Mouse (Mus musculus) kidney, postnatal 4 days (tissue): ENCODE results near the gene Tmem223.

ENCODE experiments used
- DNase-seq, 2 experiments: peaks; one replicate each; pipeline ENCODE4 v3.0.0; 2021; ENCODE audit warnings: mixed read lengths in 2 of 2

Gene Tmem223

DNA sequence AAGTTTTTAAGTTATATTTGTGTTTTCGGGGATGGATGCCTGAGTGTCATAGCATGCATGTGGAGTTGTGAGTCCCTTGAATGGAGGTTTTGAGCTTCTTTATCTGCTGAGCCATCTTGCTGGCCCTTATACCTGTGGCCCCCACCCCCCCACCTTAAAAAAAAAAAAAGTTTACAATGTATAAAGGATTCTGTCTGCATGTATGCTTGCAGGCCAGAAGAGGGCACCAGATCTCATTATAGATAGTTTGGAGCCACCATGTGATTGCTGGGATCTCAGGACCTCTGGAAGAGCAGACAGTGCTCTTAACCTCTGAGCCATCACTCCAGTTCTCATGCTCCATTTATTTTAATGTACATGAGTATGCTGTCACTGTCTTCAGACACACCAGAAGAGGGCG lies 23.4 kb upstream of the Tmem223 start:
- DNase-seq = no peak

DNA sequence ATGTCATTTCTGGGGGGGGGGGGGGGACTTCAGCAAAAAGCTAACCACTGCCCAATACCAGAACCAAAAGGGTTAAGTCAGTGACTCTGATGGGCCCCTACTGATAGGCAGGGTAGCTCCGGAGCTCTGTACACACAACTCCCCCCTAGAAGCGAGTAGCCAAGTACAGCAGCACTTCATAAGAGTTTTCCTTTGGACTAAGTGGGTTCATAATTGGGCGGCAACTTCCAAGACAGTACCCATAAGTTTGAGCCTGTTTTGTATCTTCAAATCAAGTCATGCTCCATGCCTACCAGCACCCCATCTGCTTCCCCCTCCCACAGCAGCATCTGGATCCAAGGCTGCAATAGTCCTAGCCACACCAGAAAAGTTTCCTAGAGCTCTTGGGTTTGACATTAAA lies 15.1 kb upstream of the Tmem223 start:
- DNase-seq = no peak

GRCm38 (mm10) chr19:8756635-8757387 lies 14.0 kb upstream of the Tmem223 start, which contains the start of gene Nxf1:
Gene Nxf1 (plus strand): TSS chr19:8757073.
- peak; percentile 97 to 98 for DNase-seq

- no peak for DNase-seq
Observed at GRCm38 (mm10) chr19:8757471-8757998, 13.3 kb upstream of the Tmem223 start.

DNA sequence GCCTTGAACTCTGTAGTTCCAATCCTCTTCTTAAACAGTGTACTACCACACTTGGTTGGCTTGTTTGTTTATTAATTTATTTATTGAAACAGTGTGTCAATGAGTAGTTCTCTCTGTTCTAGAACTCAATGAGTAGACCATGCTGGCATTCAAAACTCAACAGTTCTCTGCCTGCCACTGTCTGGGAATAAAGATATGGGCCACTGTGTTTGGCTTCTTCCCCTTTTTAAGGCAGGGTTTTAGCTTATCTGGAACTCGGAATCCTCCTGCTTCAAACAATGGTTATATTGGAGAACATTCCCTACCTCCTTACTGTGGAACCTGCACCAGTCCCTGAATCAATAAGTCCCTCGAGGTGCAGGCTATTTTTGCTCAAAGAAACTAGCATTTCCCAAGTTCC lies 11.9 kb upstream of the Tmem223 start:
- no peak for DNase-seq

GRCm38 (mm10) chr19:8760757-8761156 lies 10.0 kb upstream of the Tmem223 start:
- DNase-seq = no peak

DNA sequence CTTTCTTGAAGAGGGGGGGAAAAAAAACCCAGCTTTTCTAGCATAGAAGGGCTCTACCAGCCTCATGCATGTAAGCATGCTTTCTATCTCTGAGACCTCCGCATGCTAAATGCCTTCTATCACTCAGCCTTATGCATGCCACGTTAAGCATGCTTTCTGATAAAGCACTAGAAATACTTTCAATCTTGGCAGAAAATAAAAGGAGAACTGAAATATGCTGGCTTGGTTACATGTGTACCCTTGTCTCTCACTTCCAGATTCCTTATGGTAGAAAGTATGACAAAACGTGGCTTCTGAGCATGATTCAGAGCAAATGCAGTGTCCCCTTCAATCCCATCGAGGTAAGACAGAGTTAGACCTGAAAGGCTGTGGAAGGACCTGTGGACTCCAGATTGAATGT lies 7.5 kb upstream of the Tmem223 start:
- no peak for DNase-seq

- no peak for DNase-seq
Observed at GRCm38 (mm10) chr19:8765562-8765961, 5.2 kb upstream of the Tmem223 start.

- DNase-seq = no peak
Observed at GRCm38 (mm10) chr19:8772996-8773395, 2.2 kb downstream of the Tmem223 start.

DNA sequence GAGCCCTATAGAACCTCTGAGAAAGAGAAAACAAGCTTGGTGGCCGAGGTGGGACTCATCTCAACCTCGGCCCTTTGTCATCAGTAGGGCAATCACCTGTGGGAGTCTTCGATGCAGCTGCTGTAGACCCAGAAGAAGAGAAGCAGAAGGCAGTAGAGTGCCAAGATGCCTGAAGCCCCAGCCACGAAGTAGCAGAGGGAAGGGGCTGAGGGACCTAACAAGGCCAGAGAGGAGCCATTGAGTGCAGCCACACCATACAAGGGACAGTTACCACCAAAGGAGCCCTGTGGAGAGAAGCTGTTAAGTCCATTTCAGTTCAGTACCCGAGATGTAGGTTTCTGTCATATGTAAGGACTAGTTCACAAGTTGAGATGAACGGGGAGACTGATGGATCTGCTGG lies 2.6 kb downstream of the Tmem223 start:
- DNase-seq = no peak

GRCm38 (mm10) chr19:8774086-8774835 lies 3.5 kb downstream of the Tmem223 start, which contains the start of gene Tmem179b:
Gene Tmem179b (minus strand): TSS chr19:8774467.
- peak; percentile 98 for DNase-seq

GRCm38 (mm10) chr19:8774951-8775421 lies 4.2 kb downstream of the Tmem223 start:
- peak in 1 of 2 experiments; percentile 52 for DNase-seq

DNA sequence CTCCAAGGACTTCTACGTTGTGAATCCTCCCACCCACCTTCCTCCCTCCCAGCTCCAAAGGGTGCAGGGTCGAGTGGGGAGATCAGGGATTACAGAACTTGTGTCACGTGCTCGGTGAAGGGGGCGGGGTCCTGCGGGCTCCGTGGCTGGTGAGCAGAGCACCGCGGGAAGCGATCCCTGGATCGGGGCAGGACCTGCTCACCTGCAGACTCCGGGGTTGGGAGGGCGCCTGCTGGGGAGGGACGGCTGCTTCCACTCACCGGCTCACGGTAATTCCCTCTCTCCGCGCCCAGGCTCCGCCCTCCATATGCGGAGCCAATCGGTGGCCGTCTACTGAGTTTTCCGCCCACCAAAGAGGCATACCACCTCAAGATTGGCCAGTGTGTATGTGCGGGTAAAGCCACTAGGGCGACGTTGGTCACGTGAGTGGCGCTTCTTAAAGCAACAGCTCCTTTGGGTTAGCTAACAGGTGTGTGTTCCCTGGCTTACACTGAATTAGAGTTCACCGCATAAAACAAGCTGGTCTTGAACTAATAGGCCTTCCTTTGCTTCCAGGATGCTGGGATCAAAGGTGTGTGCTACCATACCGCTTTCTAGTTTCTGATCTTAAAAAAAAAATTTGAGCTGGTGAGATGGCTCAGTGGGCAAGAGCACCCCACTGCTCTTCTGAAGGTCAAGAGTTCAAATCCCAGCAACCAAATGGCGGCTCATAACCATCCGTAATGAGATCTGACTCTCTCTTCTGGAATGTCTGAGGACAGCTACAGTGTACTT lies 15.4 kb downstream of the Tmem223 start, which contains the start of gene Taf6l:
Gene Taf6l (minus strand): TSS at position 410 of the 774 bp plus-strand sequence.
- DNase-seq = peak; percentile 90 to 95

- no peak for DNase-seq
Observed at GRCm38 (mm10) chr19:8788521-8788920, 17.7 kb downstream of the Tmem223 start.

DNA sequence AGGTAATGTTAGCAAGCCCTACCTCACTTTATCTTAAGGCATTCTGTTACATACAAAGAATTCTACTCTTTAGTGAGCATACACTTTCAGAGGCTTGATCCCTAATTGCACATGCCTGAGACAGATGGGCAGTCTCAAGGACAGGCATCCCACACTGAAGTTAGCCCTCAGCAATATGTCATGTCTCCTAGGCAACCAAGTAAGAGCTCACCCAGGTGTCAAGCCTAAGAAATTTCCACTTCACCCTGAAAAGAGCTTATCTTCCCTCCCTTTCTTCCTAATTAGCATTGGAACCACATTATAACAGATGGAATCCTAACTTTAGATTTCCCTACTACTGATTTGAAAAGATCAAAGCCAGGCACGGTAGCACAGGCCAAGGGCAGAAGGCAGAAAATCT lies 18.4 kb downstream of the Tmem223 start:
- no peak for DNase-seq

GRCm38 (mm10) chr19:8790171-8790570 lies 19.4 kb downstream of the Tmem223 start:
- DNase-seq = no peak

GRCm38 (mm10) chr19:8798264-8798946 lies 27.6 kb downstream of the Tmem223 start, which contains the start of gene Polr2g:
Gene Polr2g (minus strand): TSS chr19:8798577.
- peak; percentile 91 to 95 for DNase-seq

DNA sequence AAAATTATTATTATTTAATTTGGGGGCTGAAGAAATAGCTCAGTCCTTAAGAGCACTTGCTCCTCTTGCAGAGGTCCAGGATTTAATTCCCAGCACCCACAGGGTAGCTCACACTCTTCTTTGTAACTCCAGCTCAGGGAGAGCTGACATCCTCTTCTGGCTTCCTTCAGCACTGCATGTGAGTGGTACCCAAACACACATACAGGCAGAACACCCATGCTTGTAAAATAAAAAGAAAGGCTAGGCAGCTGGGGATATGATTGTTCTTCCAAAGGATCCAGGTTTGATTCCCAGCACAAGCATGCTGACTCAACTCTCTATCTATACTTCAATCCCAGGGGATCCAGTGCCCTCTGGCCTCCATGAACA lies 28.1 kb downstream of the Tmem223 start:
- no peak for DNase-seq

DNA sequence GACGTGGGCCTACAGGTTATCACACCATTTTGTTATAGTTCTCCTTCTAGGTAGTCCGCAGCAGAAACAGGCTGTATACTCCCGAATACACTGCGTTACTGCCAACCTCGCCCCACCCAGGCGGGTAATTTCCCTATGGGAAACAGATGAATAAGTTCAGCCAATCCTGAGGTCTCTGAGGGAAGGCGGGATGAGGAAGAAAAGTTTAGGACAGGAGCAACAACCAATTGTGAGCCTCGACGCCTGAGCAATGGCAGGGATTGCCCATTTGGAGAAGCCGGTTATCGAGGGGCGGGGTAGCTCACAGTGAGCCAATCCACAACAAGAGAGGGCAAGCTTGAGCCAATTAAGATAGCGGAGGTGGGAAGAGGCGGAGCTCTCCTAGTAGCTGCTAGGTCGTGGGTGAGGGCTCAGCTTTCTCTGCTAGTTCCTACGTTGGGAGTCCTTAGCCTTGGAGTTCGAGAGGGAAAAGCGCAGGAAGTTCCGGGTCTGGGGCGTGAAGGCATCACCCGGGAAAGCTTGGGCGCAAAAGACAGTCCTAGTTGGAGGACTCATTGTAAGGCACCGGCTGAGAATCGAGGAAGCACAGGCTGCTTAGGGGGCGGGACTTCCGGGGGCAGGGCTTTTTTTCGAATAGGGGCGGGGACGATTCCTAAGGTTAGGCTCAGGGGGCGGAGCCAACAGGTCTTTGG lies 31.5 kb downstream of the Tmem223 start, which contains the start of gene Zbtb3:
Gene Zbtb3 (plus strand): TSS at position 426 of the 692 bp plus-strand sequence.
- peak; percentile 91 to 96 for DNase-seq

GRCm38 (mm10) chr19:8803204-8803780 lies 32.5 kb downstream of the Tmem223 start:
- DNase-seq = no peak
